Mouse (Mus musculus) embryonic fibroblast, embryonic 13.5 days (primary cell): ENCODE results near the gene Rnasek. TPM values are rescaled to one million over a fixed set of nuclear protein-coding genes. Genes with fewer than 3 reads are reported as not detected.

ENCODE experiments used
- H3K27ac ChIP-seq: 2 replicates; pipeline ENCODE4 v1.5.1; 2012; ENCODE audit warnings: low read length, control low read depth, inconsistent platforms; ENCODE audit not compliant: insufficient read depth
- H3K4me1 ChIP-seq: 2 replicates; pipeline ENCODE4 v1.6.1; 2011; ENCODE audit warnings: low read length; ENCODE audit not compliant: control insufficient read depth, insufficient read depth
- H3K4me3 ChIP-seq: 2 replicates; pipeline ENCODE4 v1.5.1; 2011; ENCODE audit warnings: mild to moderate bottlenecking, control low read depth, low read length; ENCODE audit not compliant: insufficient read depth
- CTCF ChIP-seq: IDR thresholded peaks from 2 replicates; pipeline ENCODE4 v1.5.1; 2011; ENCODE audit warnings: mild to moderate bottlenecking, control low read depth, low read length, moderate library complexity, borderline replicate concordance; ENCODE audit not compliant: insufficient read depth
- POLR2A ChIP-seq: IDR thresholded peaks from 2 replicates; pipeline ENCODE4 v1.6.1; 2011; ENCODE audit warnings: low read depth, mild to moderate bottlenecking, control low read depth, low read length, moderate library complexity
- polyA plus RNA-seq: library from polyadenylated mRNA; stranded (reverse); fragments of >200 nt; gene quantifications from 2 replicates; pipeline ENCODE4 v1.2.4, GENCODE M21; 2011; ENCODE audit warnings: low read depth; ENCODE audit not compliant: missing spikeins, insufficient read length

The Rnasek gene
- polyA plus RNA-seq, 1 experiment = 159 TPM

DNA sequence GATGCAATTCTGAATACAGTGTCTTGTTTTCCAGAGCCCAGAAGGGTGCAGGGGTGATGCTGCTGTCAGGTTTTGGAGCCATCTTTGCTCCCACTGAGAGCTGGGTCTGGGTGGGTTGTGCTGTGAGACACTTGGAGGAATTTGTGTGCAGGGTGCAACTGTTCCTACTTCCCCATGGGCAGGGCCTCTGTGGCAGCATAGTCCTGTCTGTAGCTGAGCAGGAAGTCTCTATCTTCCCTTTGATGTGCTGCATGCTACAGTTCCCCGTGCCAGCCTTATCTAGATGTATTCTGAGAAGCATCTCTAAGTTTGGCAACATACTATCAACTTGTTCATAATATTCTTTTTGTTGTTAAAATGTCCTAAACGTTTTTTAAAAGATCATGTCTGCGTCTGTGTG lies 25.6 kb upstream of the Rnasek start:
- no peak overlapping the region for H3K27ac ChIP-seq

DNA sequence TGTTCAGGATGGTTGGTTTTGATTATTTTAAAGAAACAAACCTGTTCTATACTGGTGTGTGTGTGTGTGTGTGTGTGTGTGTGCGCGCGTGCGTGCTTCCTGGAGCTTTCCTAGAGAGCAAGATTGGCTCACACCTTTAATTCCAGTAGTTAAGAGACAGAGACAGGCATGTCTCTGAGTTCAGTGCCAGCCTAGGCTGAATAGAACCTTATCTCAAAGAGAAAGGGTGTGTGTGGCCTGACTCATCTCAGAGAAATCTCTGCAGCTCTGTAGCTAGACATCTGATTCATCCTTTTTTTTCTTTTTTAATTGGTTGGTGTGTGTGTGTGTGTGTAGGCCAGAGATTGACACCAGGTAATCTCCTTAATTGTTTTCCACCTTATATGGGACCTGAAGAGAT lies 19.4 kb upstream of the Rnasek start:
- no peak for TF ChIP-seq POLR2A
- no peak for TF ChIP-seq CTCF
- H3K27ac ChIP-seq = no peak overlapping the region
- no peak overlapping the region for H3K4me3 ChIP-seq
- peaks cover 3% of the 10 kb centered on the region; the same call in 1 of the 2 replicates for H3K4me1 ChIP-seq

More for the DNA sequence above, 25.6 kb upstream of the Rnasek start:
- Histone ChIP-seq H3K4me1 (no peaks in the 10 kb centered on the region), H3K4me3 (no peak overlapping the region)
- no peak for TF ChIP-seq POLR2A
- TF ChIP-seq CTCF = no peak

DNA sequence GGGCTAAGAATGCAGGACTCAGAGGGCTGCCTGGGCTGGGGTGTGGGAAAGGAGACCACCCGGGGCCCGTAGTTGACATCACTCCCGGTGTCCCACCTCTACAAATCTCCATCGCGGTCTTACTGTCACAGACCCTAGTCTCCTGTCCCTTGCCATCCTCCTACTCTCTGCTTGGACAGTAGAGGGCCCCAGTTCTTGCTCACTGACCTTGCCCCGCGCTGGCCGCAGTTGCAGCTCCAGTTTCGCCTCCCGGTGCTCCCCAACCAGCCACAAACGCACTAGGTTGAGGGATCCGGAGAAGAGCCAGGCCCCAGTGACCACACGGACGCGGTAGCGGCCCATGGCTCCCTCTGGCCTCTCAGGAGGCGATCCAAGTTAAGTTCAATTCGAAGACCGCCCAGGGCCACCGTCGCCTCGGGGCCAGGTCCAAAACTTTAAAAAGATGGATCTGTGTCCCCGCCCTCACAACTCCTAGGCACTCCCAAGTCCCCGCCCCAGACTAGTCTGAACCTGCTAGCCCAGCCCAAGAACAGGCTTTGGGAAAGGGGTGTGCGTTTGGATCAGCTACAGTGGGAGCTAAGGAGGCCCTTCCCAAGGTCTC lies 15.4 kb upstream of the Rnasek start, which contains the start of gene Alox12:
TSS of gene Alox12 (minus strand) at position 423 of the 601 bp plus-strand sequence.
- H3K4me3 ChIP-seq = peak within 1 kb of the TSS; percentile 32
- H3K27ac ChIP-seq = no peak within 1 kb of the TSS
- peaks cover 3% of the 10 kb centered on the region; the same call in 1 of the 2 replicates for H3K4me1 ChIP-seq
- TF ChIP-seq POLR2A (no peak), CTCF (peak; percentile 43; the same call in 1 of the 2 replicates)

GRCm38 (mm10) chr11:70254337-70254736 lies 14.7 kb upstream of the Rnasek start:
- Histone ChIP-seq H3K27ac (no peak overlapping the region), H3K4me3 (no peak overlapping the region), H3K4me1 (peaks cover 2% of the 10 kb centered on the region; the same call in 1 of the 2 replicates)
- TF ChIP-seq POLR2A = no peak
- TF ChIP-seq CTCF = no peak

- Histone ChIP-seq H3K4me1 (no peaks in the 10 kb centered on the region), H3K27ac (no peak overlapping the region), H3K4me3 (no peak overlapping the region)
- TF ChIP-seq POLR2A = no peak
- TF ChIP-seq CTCF = no peak
Measured at GRCm38 (mm10) chr11:70251853-70252252, 12.2 kb upstream of the Rnasek start.

- no peaks in the 10 kb centered on the region for H3K4me1 ChIP-seq
- no peak overlapping the region for H3K4me3 ChIP-seq
- TF ChIP-seq POLR2A (no peak), CTCF (no peak)
- H3K27ac ChIP-seq = no peak overlapping the region
Measured at GRCm38 (mm10) chr11:70250150-70250549, 10.5 kb upstream of the Rnasek start.

- H3K4me3 ChIP-seq = no peak overlapping the region
- H3K27ac ChIP-seq = no peak overlapping the region
- no peak for TF ChIP-seq CTCF
- TF ChIP-seq POLR2A = no peak
- H3K4me1 ChIP-seq = no peaks in the 10 kb centered on the region
Measured at GRCm38 (mm10) chr11:70247136-70247845, 7.6 kb upstream of the Rnasek start.

DNA sequence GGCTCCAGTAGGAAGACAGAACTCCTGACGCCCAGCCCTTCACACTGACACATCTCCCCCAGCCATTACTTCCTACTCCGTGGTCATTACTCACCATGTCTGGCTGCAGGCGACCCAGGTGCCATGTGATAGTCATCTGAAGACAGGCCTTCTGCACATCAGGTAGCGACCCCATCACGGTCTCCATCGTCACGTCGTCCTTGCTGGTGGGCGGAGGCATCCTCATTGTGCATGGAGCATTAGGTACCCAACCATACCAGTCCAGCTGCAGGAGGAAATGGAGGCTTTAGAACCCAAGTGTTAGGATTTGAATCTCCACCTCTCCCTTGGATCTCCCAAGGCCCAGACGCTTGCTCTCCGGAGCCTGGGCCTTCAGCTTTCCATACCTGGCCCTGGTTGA lies 2.9 kb upstream of the Rnasek start:
- H3K4me1 ChIP-seq = peaks cover 2% of the 10 kb centered on the region; the same call in 1 of the 2 replicates
- H3K27ac ChIP-seq = no peak overlapping the region
- TF ChIP-seq POLR2A = no peak
- TF ChIP-seq CTCF = no peak
- H3K4me3 ChIP-seq = no peak overlapping the region

- Histone ChIP-seq H3K4me1 (peaks cover 4% of the 10 kb centered on the region; the same call in 1 of the 2 replicates), H3K27ac (peak overlapping the region; percentile 43; the same call in 1 of the 2 replicates), H3K4me3 (peak overlapping the region; percentile 88)
- TF ChIP-seq CTCF (no peak), POLR2A (0 out of 2 replicates have a peak, but pooled peaks have one; percentile 36)
Measured at GRCm38 (mm10) chr11:70238591-70239440, 826 bp downstream of the Rnasek start.
